Mouse (Mus musculus): ENCODE measurements around the gene Wnt7b.

The Wnt7b gene

DNA sequence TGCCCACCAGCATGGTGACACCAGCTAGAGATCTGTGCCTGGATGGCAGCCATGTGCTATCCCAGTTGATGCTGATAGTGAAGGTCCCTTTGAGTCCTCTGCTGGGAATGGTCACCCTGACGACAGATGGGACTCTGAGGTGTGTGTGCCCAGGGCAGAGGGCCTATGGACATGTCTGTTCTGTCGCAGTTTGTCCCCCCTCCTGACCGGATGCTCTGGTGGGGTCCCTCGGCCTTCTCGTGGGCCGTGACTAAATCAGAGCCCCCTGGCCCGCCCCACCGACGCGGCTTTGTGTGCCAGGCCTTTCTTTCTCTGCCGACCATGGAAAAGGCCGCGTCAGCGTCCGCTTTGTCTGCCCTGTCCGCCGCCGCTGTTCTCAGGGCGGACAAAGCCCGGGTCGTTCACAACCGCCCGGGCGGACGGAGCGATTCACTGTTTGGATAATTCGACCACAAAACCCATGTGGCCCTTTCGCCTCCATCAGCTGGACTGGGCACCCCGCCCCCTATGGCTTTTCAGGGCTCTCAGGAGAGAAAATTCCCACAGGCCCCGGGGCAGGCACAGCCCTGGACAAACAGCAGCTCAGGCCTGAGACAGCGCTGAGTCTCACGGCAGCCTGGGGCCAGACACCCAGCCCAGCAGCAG is 74.8 kb downstream of the Wnt7b start:
- DNase-seq (ENCODE audit: low read depth, low spot score) = no peak

DNA sequence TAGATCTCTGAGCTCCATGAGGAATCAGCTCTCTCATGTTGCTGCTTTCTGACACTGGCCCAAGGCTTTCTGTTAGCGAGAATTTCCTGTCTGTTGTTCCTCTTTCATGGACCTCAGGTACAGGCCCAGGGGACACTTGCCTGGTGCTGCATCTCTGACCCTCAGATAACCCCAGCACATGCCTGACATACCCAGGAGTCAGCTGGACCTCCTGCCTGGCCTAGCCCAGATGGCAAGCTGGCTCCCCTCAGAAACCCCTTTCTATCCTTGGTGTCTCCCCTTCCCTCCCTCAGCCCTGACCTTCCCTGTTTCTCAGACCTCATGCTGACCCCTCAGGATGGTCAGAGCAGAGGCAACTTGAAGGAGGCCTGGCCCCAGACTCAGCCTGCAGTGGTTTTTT is 75.6 kb downstream of the Wnt7b start:
- DNase-seq (ENCODE audit: low read depth, low spot score) = no peak

DNA sequence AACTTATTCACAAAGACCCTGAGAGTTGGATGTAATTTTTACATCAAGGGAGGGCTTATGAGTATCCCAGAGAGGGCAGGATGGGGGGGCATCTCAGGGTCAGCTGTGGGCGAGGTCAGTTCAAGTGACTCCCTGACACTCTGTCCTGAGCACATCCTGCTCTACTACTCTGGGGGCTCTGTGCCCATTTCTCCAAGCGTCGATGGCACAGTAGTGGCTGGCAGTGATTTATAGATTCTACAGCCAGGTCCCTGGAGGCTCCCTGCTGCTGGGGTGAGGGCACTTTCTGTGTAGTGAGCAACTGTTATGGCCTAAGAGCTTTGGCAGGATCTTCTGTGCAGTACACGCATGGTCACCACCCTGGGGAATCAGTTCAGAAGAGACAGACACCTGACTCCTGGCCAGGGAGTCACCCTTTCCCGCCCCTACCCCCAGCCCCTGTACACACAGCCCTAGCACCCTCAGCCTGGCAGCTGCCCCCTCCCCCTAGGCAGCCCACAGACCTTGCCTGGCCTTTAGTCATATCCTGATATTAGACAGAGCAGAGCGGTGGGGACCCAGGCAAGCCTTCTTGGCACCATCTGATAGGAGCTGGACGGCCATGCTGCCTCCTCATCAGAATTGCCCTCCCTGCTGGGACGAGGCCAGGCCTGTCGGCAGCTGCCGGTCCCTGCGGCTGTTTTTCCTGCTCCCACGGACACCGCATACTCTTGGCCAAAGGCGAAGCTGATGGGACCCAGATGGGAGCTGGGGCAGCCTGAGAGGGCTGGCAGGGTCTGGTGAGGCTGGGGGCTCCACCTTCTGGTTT is 77.0 kb downstream of the Wnt7b start:
- no peak for DNase-seq (ENCODE audit: low read depth, low spot score)

DNA sequence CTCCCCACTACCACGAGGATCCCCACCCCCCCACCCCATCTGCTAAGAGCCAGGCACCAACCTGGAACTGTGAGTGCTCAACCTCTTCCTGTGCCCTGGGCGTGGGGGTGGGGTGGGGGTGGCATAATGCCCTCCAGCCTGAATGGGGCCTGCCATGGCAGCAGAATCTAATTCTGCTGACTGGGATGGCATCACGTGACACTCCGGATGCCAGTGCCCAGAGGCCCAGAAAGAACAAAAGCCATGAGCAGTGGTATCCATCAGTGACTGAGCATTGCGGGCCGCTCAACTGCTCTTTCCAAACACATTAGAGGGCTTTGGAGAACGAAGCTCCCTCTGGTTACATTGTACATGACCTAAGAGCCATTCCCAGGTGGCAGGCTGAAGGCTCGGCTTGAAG is 79.1 kb downstream of the Wnt7b start, which contains the start of gene 7530416G11Rik:
7530416G11Rik (minus strand) TSS at position 101 of the 400 bp plus-strand sequence.
- DNase-seq (ENCODE audit: low read depth, low spot score) = no peak

DNA sequence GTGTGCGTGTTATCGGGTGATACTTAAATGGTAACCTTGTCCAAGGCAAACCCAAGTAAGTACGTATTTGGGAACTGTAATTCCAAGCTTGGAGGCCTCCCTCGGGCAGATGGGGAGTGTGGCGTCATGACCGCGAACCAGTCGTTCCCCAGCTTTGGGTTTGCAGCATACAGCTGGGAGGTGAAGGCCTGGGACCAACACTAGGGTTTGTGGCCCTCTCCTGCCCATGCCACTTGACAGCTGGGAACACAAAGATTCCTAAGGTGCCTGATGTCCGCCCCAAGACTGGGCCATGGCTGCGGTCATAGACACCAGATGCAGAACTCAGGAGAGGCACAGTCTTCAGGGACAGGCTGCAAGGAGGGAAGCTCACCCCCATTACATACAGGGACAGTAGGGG is 82.0 kb downstream of the Wnt7b start:
- DNase-seq (ENCODE audit: low read depth, low spot score) = no peak

DNA sequence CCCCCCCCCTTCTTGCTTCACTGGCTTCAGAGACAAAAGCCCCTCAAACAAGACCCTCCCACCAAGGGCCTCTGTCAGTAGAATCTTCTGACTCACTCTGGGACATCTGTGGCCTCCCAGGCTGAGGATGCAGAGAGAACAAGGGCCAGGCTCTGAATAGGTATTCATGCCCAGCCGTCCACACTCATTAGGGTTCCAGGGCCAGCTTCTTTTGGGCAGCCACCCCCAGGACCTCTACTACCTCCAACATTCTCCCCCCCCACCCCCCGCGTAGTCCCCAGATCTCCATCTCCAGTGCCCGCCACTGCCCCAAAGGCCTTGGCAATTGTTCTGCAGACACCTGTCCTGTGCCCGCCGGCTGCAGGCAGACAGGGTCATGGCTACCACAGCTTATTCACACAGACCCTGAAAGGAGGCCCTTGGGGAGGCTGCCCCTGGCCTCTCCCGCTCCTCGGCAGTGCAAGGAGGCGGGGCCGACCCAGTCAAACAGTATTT is 84.2 kb downstream of the Wnt7b start:
- no peak for DNase-seq (ENCODE audit: low read depth, low spot score)

DNA sequence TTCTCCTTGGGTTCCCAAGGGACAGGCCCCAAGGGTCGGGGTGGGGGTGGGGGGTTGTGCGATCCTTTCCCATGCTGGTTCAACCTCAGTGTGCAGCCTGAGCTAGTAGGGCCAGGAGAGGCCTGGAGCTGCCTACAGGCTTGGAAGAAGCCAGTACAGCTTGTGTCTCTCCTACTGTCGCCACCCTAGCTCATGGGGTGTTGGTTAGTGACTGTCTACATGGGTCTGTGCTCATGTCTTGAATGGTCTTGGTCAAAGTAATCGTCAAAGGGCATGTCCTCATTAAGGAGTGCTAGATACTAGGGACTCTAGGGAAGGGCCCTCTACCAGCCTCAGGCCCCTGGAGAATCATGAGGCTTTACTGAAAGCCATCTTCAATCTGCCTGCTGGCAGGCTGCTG is 84.7 kb downstream of the Wnt7b start:
- no peak for DNase-seq (ENCODE audit: low read depth, low spot score)

DNA sequence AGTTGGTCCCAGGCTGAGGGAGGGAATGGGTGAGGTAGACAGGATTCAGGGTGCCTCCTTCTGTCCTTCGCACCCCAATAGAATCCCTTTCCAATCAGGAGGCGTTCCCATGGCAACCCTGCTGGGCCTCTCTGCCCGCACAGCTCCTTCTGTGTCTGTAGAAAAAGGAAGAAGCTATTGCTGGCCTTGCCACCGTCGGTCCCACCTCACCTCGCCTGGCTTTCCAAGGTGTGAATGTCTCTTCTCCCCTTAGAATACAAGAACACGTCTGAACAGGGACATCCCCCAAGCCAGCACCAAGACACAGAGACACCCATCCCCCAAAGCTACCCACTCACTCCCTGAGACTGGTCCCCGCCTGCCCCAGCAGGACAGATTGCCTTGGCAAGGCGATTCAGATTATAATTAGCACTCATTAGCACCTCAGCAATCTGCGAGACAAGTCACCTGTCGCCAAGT is 88.1 kb downstream of the Wnt7b start:
- no peak for DNase-seq (ENCODE audit: low read depth, low spot score)

DNA sequence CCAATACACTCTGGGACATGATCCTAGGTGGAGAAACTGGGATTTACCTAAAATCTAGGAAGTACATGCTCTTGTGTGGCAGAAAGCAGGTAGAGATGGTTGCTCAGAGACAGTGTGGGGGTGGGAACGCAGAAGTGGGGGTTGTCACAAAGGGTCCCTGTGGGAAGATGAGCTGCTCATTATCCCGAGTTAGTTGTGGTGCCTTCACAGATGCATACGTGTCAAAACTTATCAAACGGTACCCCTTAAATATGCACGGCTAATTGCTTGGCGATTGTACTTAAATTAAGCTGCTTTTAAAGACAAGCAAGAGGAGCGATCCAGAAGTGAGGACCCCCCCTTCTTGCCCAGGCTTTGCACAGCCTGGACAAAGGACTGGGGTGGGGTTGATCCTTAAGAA is 92.5 kb downstream of the Wnt7b start:
- DNase-seq (ENCODE audit: low read depth, low spot score) = no peak

DNA sequence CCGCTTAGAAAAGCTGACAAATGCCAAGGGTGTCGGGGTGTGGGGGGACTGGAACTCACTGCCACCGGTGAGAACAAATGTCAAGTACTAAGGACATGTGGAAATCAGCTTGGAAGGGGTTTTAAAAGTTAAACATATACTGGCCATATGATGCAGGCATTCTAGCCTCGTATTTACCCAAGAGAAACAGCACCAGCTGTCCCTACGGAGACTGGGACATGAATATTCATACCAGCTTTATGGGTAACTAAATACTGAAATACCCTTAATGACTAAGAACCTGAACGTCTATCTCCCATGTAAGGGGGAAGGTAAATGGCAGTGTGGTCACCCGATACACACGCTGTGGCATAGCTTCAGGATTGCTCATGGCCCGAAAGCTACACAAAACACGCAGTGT is 93.4 kb downstream of the Wnt7b start:
- DNase-seq (ENCODE audit: low read depth, low spot score) = no peak
